Mouse (Mus musculus): Measurements from ENCODE around the gene Ube3b. TPM values are rescaled to one million over a fixed set of nuclear protein-coding genes. Genes with fewer than 3 reads are reported as not detected.

The Ube3b gene
- 57.6 TPM for total RNA-seq (2023)

GRCm38 (mm10) chr5:114380209-114381012 lies at the start of gene Ube3b, which contains the start of gene Kctd10:
Gene Ube3b (plus strand): TSS chr5:114380607.
Gene Kctd10 (minus strand): TSS chr5:114380508.

GRCm38 (mm10) chr5:114443566-114444367 lies 63.4 kb downstream of the Ube3b start, which contains the start of the genes Mmab and Mvk:
Gene Mmab (minus strand): TSS chr5:114444060.
Gene Mvk (plus strand): TSS chr5:114444269.

Other genes with a start within 250 kb of the Ube3b start
- 15.8 TPM for gene Acacb, start 234.1 kb upstream of the Ube3b start, total RNA-seq (2023)
- not detected for gene Foxn4, start 106.8 kb upstream of the Ube3b start, total RNA-seq (2023)
- gene Myo1h, start 91.4 kb upstream of the Ube3b start, total RNA-seq (2023) = 10.0 TPM
- gene Kctd10, start 99 bp upstream of the Ube3b start, total RNA-seq (2023) = 137 TPM
- gene Mmab, start 63.5 kb downstream of the Ube3b start, total RNA-seq (2023) = 7.5 TPM
- 12.7 TPM for gene Mvk, start 63.7 kb downstream of the Ube3b start, total RNA-seq (2023)
- gene Fam222a, start 187.4 kb downstream of the Ube3b start, total RNA-seq (2023) = 5.2 TPM